Mouse (Mus musculus) liver, embryonic 13.5 days (tissue): Measurements from ENCODE around the gene Hnf4a. TPM values are rescaled to one million over a fixed set of nuclear protein-coding genes. Genes with fewer than 3 reads are reported as not detected.
"Not testable (repeated sequence)": the region's sequence is repeated elsewhere in the genome, so short reads cannot be mapped to it uniquely, and the experiment has no call there.

Experiments
- ATAC-seq: fragments of 200-750 bp; cut with Nextera tagmentation; 2 replicates; pipeline ENCODE4 v1.8.0; 2017; ENCODE audit warnings: low read depth, mild to moderate bottlenecking, moderate number of reproducible peaks, moderate library complexity
- DNase-seq: peaks from one replicate; pipeline ENCODE4 v3.0.0; 2022
- H3K27ac ChIP-seq: fragments of 300-500 bp; sonication (generic); 2 replicates; pipeline ENCODE4 v1.5.1; 2015; ENCODE audit warnings: moderate library complexity, mild to moderate bottlenecking, inconsistent platforms
- H3K27me3 ChIP-seq: fragments of 300-500 bp; sonication (generic); 2 replicates; pipeline ENCODE4 v1.6.1; 2015; ENCODE audit warnings: mild to moderate bottlenecking, inconsistent platforms
- H3K36me3 ChIP-seq: fragments of 300-500 bp; sonication (generic); 2 replicates; pipeline ENCODE4 v1.6.1; 2015; ENCODE audit warnings: mild to moderate bottlenecking, inconsistent platforms
- H3K4me1 ChIP-seq: fragments of 300-500 bp; sonication (generic); replicated peaks from 2 replicates; pipeline ENCODE4 v1.6.1; 2015; ENCODE audit warnings: inconsistent platforms
- H3K4me2 ChIP-seq: fragments of 300-500 bp; sonication (generic); 2 replicates; pipeline ENCODE4 v1.6.1; 2015; ENCODE audit warnings: inconsistent platforms, mild to moderate bottlenecking, moderate library complexity
- H3K4me3 ChIP-seq: fragments of 300-500 bp; sonication (generic); replicated peaks from 2 replicates; pipeline ENCODE4 v1.5.1; 2015; ENCODE audit warnings: mild to moderate bottlenecking, inconsistent platforms
- H3K9ac ChIP-seq: fragments of 300-500 bp; sonication (generic); 2 replicates; pipeline ENCODE4 v1.6.1; 2015; ENCODE audit warnings: mild to moderate bottlenecking, inconsistent platforms
- H3K9me3 ChIP-seq: fragments of 300-500 bp; sonication (generic); replicated peaks from 2 replicates; pipeline ENCODE4 v1.6.1; 2016; ENCODE audit warnings: inconsistent platforms
- WGBS: fragments of 180-500 bp; shearing (Covaris S2); methylation state at CpG from one replicate; pipeline ENCODE4 v1.1.7; 2015; ENCODE audit not compliant: insufficient replicate concordance; 5-methylcytosine and 5-hydroxymethylcytosine counted together
- polyA plus RNA-seq: library from polyadenylated mRNA; unstranded; fragments of >200 nt; fragmentation: Nextera tagmentation; extraction: Ambion mirVana; gene quantifications from 2 replicates; pipeline ENCODE4 v1.2.1, GENCODE M21; 2015

The Hnf4a gene
- polyA plus RNA-seq, 1 experiment from 2014 or later, result 12.3 TPM

GRCm38 (mm10) chr2:163611176-163611575, 104.6 kb downstream of the Hnf4a start:
- DNase-seq (no peak), ATAC-seq (no peak)
- 80% methylated on average over 9 of the region's 9 CpGs for WGBS
- no peaks in the 10 kb centered on the region for H3K9me3 ChIP-seq
- peaks cover 15% of the 10 kb centered on the region for H3K4me1 ChIP-seq
- no peak overlapping the region for H3K9ac ChIP-seq
- no peak overlapping the region for H3K4me2 ChIP-seq
- no peak overlapping the region for H3K4me3 ChIP-seq
- no peaks in the 10 kb centered on the region for H3K27me3 ChIP-seq
- H3K27ac ChIP-seq, result no peak overlapping the region
- H3K36me3 ChIP-seq, result peaks cover 79% of the 10 kb centered on the region

GRCm38 (mm10) chr2:163613206-163613605, 106.6 kb downstream of the Hnf4a start:
- 90% methylated on average over 5 of the region's 5 CpGs for WGBS
- H3K4me1 ChIP-seq, result peaks cover 3% of the 10 kb centered on the region; the same call in 1 of the 2 replicates
- H3K36me3 ChIP-seq, result peaks cover 89% of the 10 kb centered on the region
- ATAC-seq, result no peak
- H3K27me3 ChIP-seq, result no peaks in the 10 kb centered on the region
- no peaks in the 10 kb centered on the region for H3K9me3 ChIP-seq
- no peak overlapping the region for H3K9ac ChIP-seq
- H3K27ac ChIP-seq, result no peak overlapping the region
- no peak overlapping the region for H3K4me2 ChIP-seq
- H3K4me3 ChIP-seq, result no peak overlapping the region
- DNase-seq, result no peak

- Histone ChIP-seq H3K4me3 (no peak overlapping the region), H3K9ac (no peak overlapping the region), H3K27ac (no peak overlapping the region), H3K4me1 (no peaks in the 10 kb centered on the region), H3K36me3 (peaks cover 96% of the 10 kb centered on the region), H3K9me3 (no peaks in the 10 kb centered on the region), H3K27me3 (no peaks in the 10 kb centered on the region), H3K4me2 (no peak overlapping the region)
- ATAC-seq (no peak), DNase-seq (no peak)
- 87% methylated on average over 4 of the region's 4 CpGs for WGBS
Measured at GRCm38 (mm10) chr2:163613990-163614389, 107.4 kb downstream of the Hnf4a start.

- H3K9ac ChIP-seq, result no peak overlapping the region
- no peak overlapping the region for H3K4me2 ChIP-seq
- H3K27me3 ChIP-seq, result no peaks in the 10 kb centered on the region
- WGBS, result 89% methylated on average over 9 of the region's 9 CpGs
- no peak overlapping the region for H3K27ac ChIP-seq
- peaks cover 99% of the 10 kb centered on the region for H3K36me3 ChIP-seq
- DNase-seq (no peak), ATAC-seq (no peak)
- H3K4me3 ChIP-seq, result no peak overlapping the region
- no peaks in the 10 kb centered on the region for H3K4me1 ChIP-seq
- no peaks in the 10 kb centered on the region for H3K9me3 ChIP-seq
Measured at GRCm38 (mm10) chr2:163615401-163615800, 108.8 kb downstream of the Hnf4a start.

- Histone ChIP-seq H3K9ac (no peak overlapping the region), H3K4me2 (no peak overlapping the region), H3K4me1 (no peaks in the 10 kb centered on the region), H3K27me3 (no peaks in the 10 kb centered on the region), H3K4me3 (no peak overlapping the region), H3K9me3 (no peaks in the 10 kb centered on the region), H3K36me3 (peaks cover 99% of the 10 kb centered on the region), H3K27ac (peak overlapping the region; percentile 37; the same call in 1 of the 2 replicates)
- WGBS, result 75% methylated on average over 4 of the region's 4 CpGs
- ATAC-seq, result no peak
- DNase-seq, result no peak
Measured at GRCm38 (mm10) chr2:163615906-163616651, 109.5 kb downstream of the Hnf4a start.

GRCm38 (mm10) chr2:163616652-163617227, 110.1 kb downstream of the Hnf4a start:
- Histone ChIP-seq H3K27me3 (no peaks in the 10 kb centered on the region), H3K36me3 (peaks cover 99% of the 10 kb centered on the region), H3K4me1 (no peaks in the 10 kb centered on the region), H3K9ac (no peak overlapping the region), H3K4me3 (no peak overlapping the region), H3K4me2 (no peak overlapping the region), H3K27ac (peak overlapping the region; percentile 44), H3K9me3 (no peaks in the 10 kb centered on the region)
- 71% methylated on average over 3 of the region's 3 CpGs for WGBS
- DNase-seq, result no peak
- no peak for ATAC-seq

- DNase-seq, result no peak
- H3K27ac ChIP-seq, result peak overlapping the region; percentile 44; the same call in 1 of the 2 replicates
Measured at GRCm38 (mm10) chr2:163617232-163617863, 110.7 kb downstream of the Hnf4a start.

GRCm38 (mm10) chr2:163617874-163618273, 111.3 kb downstream of the Hnf4a start:
- Histone ChIP-seq H3K4me3 (no peak overlapping the region), H3K27me3 (no peaks in the 10 kb centered on the region), H3K4me2 (no peak overlapping the region), H3K4me1 (no peaks in the 10 kb centered on the region), H3K27ac (no peak overlapping the region), H3K9me3 (no peaks in the 10 kb centered on the region), H3K36me3 (peaks cover 100% of the 10 kb centered on the region), H3K9ac (no peak overlapping the region)
- DNase-seq (no peak), ATAC-seq (no peak)
- WGBS, result 85% methylated on average over 4 of the region's 4 CpGs

More at GRCm38 (mm10) chr2:163617232-163617863, 110.7 kb downstream of the Hnf4a start:
- Histone ChIP-seq H3K4me2 (no peak overlapping the region), H3K27me3 (no peaks in the 10 kb centered on the region), H3K4me3 (no peak overlapping the region), H3K4me1 (no peaks in the 10 kb centered on the region), H3K9me3 (no peaks in the 10 kb centered on the region), H3K9ac (no peak overlapping the region), H3K36me3 (peaks cover 99% of the 10 kb centered on the region)
- 74% methylated on average over 3 of the region's 3 CpGs for WGBS
- ATAC-seq, result peak; percentile 16; the same call in 1 of the 2 replicates

- Histone ChIP-seq H3K9me3 (no peaks in the 10 kb centered on the region), H3K27ac (no peak overlapping the region), H3K4me2 (no peak overlapping the region), H3K4me1 (no peaks in the 10 kb centered on the region), H3K36me3 (peaks cover 98% of the 10 kb centered on the region), H3K9ac (no peak overlapping the region), H3K27me3 (no peaks in the 10 kb centered on the region), H3K4me3 (no peak overlapping the region)
- 74% methylated on average over 8 of the region's 8 CpGs for WGBS
- DNase-seq (no peak), ATAC-seq (peak; percentile 29; the same call in 1 of the 2 replicates)
Measured at GRCm38 (mm10) chr2:163620451-163620850, 113.8 kb downstream of the Hnf4a start.

GRCm38 (mm10) chr2:163621401-163621800, 114.8 kb downstream of the Hnf4a start:
- not testable (repeated sequence) for H3K9me3 ChIP-seq, H3K27ac ChIP-seq, H3K4me1 ChIP-seq, DNase-seq, ATAC-seq, H3K9ac ChIP-seq, H3K4me3 ChIP-seq, H3K27me3 ChIP-seq, H3K4me2 ChIP-seq
- WGBS, result 86% methylated on average over 3 of the region's 3 CpGs
- H3K36me3 ChIP-seq, result peaks cover 98% of the 10 kb centered on the region
